ENCODE assay signal across 14 mouse cellular contexts in genomic region chr19:44064734-44065133, GRCm38 (mm10). TPM values are rescaled to one million over a fixed set of nuclear protein-coding genes. Genes with fewer than 3 reads are reported as not detected.
"Had no signal": no experiment of that assay in that cellular context is flagged by ENCODE, and none has a peak within 500 bp of the region (broad histone marks: within the 10 kb centered on the region; RNA-seq: fewer than 3 reads in every experiment).

No protein-coding gene starts in this region.

- H3K9me3 ChIP-seq: intestine, embryonic 15.5 days; limb, embryonic 13.5 days; liver, embryonic 12.5 days; lung, embryonic 15.5 days; midbrain, embryonic 13.5 days had no signal

- ATAC-seq: intestine, embryonic 15.5 days; liver, embryonic 12.5 days; midbrain, embryonic 13.5 days had no signal

- H3K27ac ChIP-seq: hindbrain, embryonic 14.5 days; intestine, embryonic 15.5 days; layer of hippocampus, adult 2 months; limb, embryonic 13.5 days; liver, embryonic 12.5 days; lung, embryonic 15.5 days; midbrain, embryonic 13.5 days had no signal

- H3K9ac ChIP-seq: hindbrain, embryonic 14.5 days; intestine, embryonic 15.5 days; limb, embryonic 13.5 days; liver, embryonic 12.5 days; lung, embryonic 15.5 days; midbrain, embryonic 13.5 days had no signal

- H3K4me3 ChIP-seq: intestine, embryonic 15.5 days; layer of hippocampus, adult 2 months; limb, embryonic 13.5 days; liver, embryonic 12.5 days; lung, embryonic 15.5 days; midbrain, embryonic 13.5 days had no signal

- DNase-seq: kidney, postnatal 4 days; left cerebral cortex, postnatal 4 days; right cerebral cortex, postnatal 14 days; thymus, adult 2 months; thymus, postnatal 25 days had no signal

- H3K4me2 ChIP-seq: hindbrain, embryonic 14.5 days; intestine, embryonic 15.5 days; limb, embryonic 13.5 days; liver, embryonic 12.5 days; lung, embryonic 15.5 days; midbrain, embryonic 13.5 days had no signal

- H3K27me3 ChIP-seq: intestine, embryonic 15.5 days; limb, embryonic 13.5 days; liver, embryonic 12.5 days; lung, embryonic 15.5 days; midbrain, embryonic 13.5 days had no signal

RNA-seq across cellular contexts. Expression of gene Cyp2c23, which starts 35.7 kb away (rescaled TPM):
- polyA plus RNA-seq: hindbrain, embryonic 14.5 days; midbrain, postnatal 0 days; neural tube, embryonic 14.5 days; thymus, adult 2 months had no signal
